Mouse (Mus musculus) CD8-positive naive resting alpha-beta T cell, adult 57 days (primary cell): Measurements from ENCODE around the gene Agps. TPM values are rescaled to one million over a fixed set of nuclear protein-coding genes. Genes with fewer than 3 reads are reported as not detected.

ENCODE experiments used
- total RNA-seq: library from RNA; stranded (reverse); gene quantifications from one replicate; pipeline ENCODE4 v1.2.4, GENCODE M21; 2023

The Agps gene
- total RNA-seq = 42.3 TPM

GRCm38 (mm10) chr2:75831881-75832633 lies at the start of gene Agps:
Gene Agps, plus strand, starts transcription at chr2:75832177.

GRCm38 (mm10) chr2:75938117-75939063 lies 106.4 kb downstream of the Agps start, which contains the start of gene Ttc30b:
Gene Ttc30b, minus strand, starts transcription at chr2:75938585.

GRCm38 (mm10) chr2:75977752-75978368 lies 145.9 kb downstream of the Agps start, which contains the start of gene Ttc30a2:
Gene Ttc30a2, minus strand, starts transcription at chr2:75978170.

Other genes with a start within 250 kb of the Agps start
- gene Hnrnpa3, start 172.9 kb upstream of the Agps start, total RNA-seq = 493 TPM
- 69.7 TPM for gene Nfe2l2, start 127.5 kb upstream of the Agps start, total RNA-seq
- gene Ttc30b, start 106.4 kb downstream of the Agps start, total RNA-seq = 2.9 TPM
- gene Ttc30a2, start 146.0 kb downstream of the Agps start, total RNA-seq = not detected
- gene Ttc30a1, start 149.8 kb downstream of the Agps start, total RNA-seq = 1.3 TPM